Mouse (Mus musculus): ENCODE measurements around the gene Pin1. TPM values are rescaled to one million over a fixed set of nuclear protein-coding genes. Genes with fewer than 3 reads are reported as not detected.

The Pin1 gene
- total and polyA plus RNA-seq, 2 experiments from 2014 or later: 32.0 to 60.3 TPM

GRCm38 (mm10) chr9:20662874-20663273 is 11.0 kb downstream of the Pin1 start:
- DNase-seq (ENCODE audit: low spot score) (no peak), ATAC-seq (ENCODE audit: low FRiP score) (no peak)
- no peak for TF ChIP-seq CTCF (IDR thresholded peaks at IDR 0.05)
- WGBS: 87% methylated on average over 8 of the region's 8 CpGs
- Histone ChIP-seq H3K27me3 (ENCODE audit: insufficient read depth, low read length) (no peaks in the 10 kb centered on the region), H3K9me3 (ENCODE audit: low read length) (no peaks in the 10 kb centered on the region), H3K4me1 (ENCODE audit: insufficient read depth, low read length) (peaks cover 2% of the 10 kb centered on the region; the same call in 1 of the 2 replicates), H3K4me2 (ENCODE audit: low read depth, low read length, poor library complexity, severe bottlenecking) (no peak overlapping the region), H3K4me3 (ENCODE audit: low read depth, low read length) (no peak overlapping the region), H3K36me3 (ENCODE audit: insufficient read depth, low read length) (peaks cover 38% of the 10 kb centered on the region), H3K9ac (replicated peaks; ENCODE audit: low read length, poor library complexity, severe bottlenecking) (no peak overlapping the region), H3K27ac (ENCODE audit: low read depth, low read length) (peak overlapping the region; percentile 48; the same call in 1 of the 2 replicates)

GRCm38 (mm10) chr9:20663956-20664355 is 12.1 kb downstream of the Pin1 start:
- TF ChIP-seq CTCF (IDR thresholded peaks at IDR 0.05): no peak
- H3K4me2 ChIP-seq (ENCODE audit: low read depth, low read length, poor library complexity, severe bottlenecking): no peak overlapping the region
- DNase-seq (ENCODE audit: low spot score): peak; percentile 77
- no peaks in the 10 kb centered on the region for H3K27me3 ChIP-seq (ENCODE audit: insufficient read depth, low read length)
- peak; percentile 55 for ATAC-seq (ENCODE audit: low FRiP score)
- H3K27ac ChIP-seq (ENCODE audit: low read depth, low read length): peak overlapping the region; percentile 63
- WGBS: 53% methylated on average over 2 of the region's 2 CpGs
- peaks cover 2% of the 10 kb centered on the region; the same call in 1 of the 2 replicates for H3K4me1 ChIP-seq (ENCODE audit: insufficient read depth, low read length)
- H3K4me3 ChIP-seq (ENCODE audit: low read depth, low read length): no peak overlapping the region
- H3K9ac ChIP-seq (replicated peaks; ENCODE audit: low read length, poor library complexity, severe bottlenecking): peak overlapping the region; percentile 39; the same call in 1 of the 2 replicates
- peaks cover 38% of the 10 kb centered on the region for H3K36me3 ChIP-seq (ENCODE audit: insufficient read depth, low read length)
- H3K9me3 ChIP-seq (ENCODE audit: low read length): no peaks in the 10 kb centered on the region

- ATAC-seq (ENCODE audit: low FRiP score): peak; percentile 17
- peak; percentile 73 for DNase-seq (ENCODE audit: low spot score)
- no peak for TF ChIP-seq CTCF (IDR thresholded peaks at IDR 0.05)
- WGBS: 67% methylated on average over 2 of the region's 2 CpGs
- Histone ChIP-seq H3K9ac (replicated peaks; ENCODE audit: low read length, poor library complexity, severe bottlenecking) (peak overlapping the region; percentile 39; the same call in 1 of the 2 replicates), H3K27me3 (ENCODE audit: insufficient read depth, low read length) (no peaks in the 10 kb centered on the region), H3K36me3 (ENCODE audit: insufficient read depth, low read length) (peaks cover 40% of the 10 kb centered on the region), H3K4me1 (ENCODE audit: insufficient read depth, low read length) (peaks cover 2% of the 10 kb centered on the region; the same call in 1 of the 2 replicates), H3K4me2 (ENCODE audit: low read depth, low read length, poor library complexity, severe bottlenecking) (no peak overlapping the region), H3K9me3 (ENCODE audit: low read length) (no peaks in the 10 kb centered on the region), H3K27ac (ENCODE audit: low read depth, low read length) (peak overlapping the region; percentile 63), H3K4me3 (ENCODE audit: low read depth, low read length) (no peak overlapping the region)
Measured at GRCm38 (mm10) chr9:20664366-20664765, 12.5 kb downstream of the Pin1 start.

GRCm38 (mm10) chr9:20664982-20665637 is 13.2 kb downstream of the Pin1 start:
- Histone ChIP-seq H3K4me3 (ENCODE audit: low read depth, low read length) (no peak overlapping the region), H3K9ac (replicated peaks; ENCODE audit: low read length, poor library complexity, severe bottlenecking) (no peak overlapping the region), H3K4me1 (ENCODE audit: insufficient read depth, low read length) (peaks cover 2% of the 10 kb centered on the region; the same call in 1 of the 2 replicates), H3K4me2 (ENCODE audit: low read depth, low read length, poor library complexity, severe bottlenecking) (no peak overlapping the region), H3K27me3 (ENCODE audit: insufficient read depth, low read length) (no peaks in the 10 kb centered on the region), H3K36me3 (ENCODE audit: insufficient read depth, low read length) (peaks cover 40% of the 10 kb centered on the region), H3K9me3 (ENCODE audit: low read length) (no peaks in the 10 kb centered on the region), H3K27ac (ENCODE audit: low read depth, low read length) (peak overlapping the region; percentile 63; the same call in 1 of the 2 replicates)
- 74% methylated on average over 5 of the region's 5 CpGs for WGBS
- DNase-seq (ENCODE audit: low spot score) (peak; percentile 48), ATAC-seq (ENCODE audit: low FRiP score) (no peak)
- no peak for TF ChIP-seq CTCF (IDR thresholded peaks at IDR 0.05)

- Histone ChIP-seq H3K27ac (ENCODE audit: low read depth, low read length) (no peak overlapping the region), H3K9ac (replicated peaks; ENCODE audit: low read length, poor library complexity, severe bottlenecking) (no peak overlapping the region), H3K36me3 (ENCODE audit: insufficient read depth, low read length) (peaks cover 45% of the 10 kb centered on the region), H3K4me1 (ENCODE audit: insufficient read depth, low read length) (peaks cover 2% of the 10 kb centered on the region; the same call in 1 of the 2 replicates), H3K4me2 (ENCODE audit: low read depth, low read length, poor library complexity, severe bottlenecking) (no peak overlapping the region), H3K4me3 (ENCODE audit: low read depth, low read length) (no peak overlapping the region), H3K27me3 (ENCODE audit: insufficient read depth, low read length) (no peaks in the 10 kb centered on the region), H3K9me3 (ENCODE audit: low read length) (no peaks in the 10 kb centered on the region)
- no peak for TF ChIP-seq CTCF (IDR thresholded peaks at IDR 0.05)
- 15% methylated on average over 8 of the region's 8 CpGs for WGBS
- ATAC-seq (ENCODE audit: low FRiP score) (no peak), DNase-seq (ENCODE audit: low spot score) (no peak)
Measured at GRCm38 (mm10) chr9:20665925-20666324, 14.0 kb downstream of the Pin1 start.

- Histone ChIP-seq H3K27ac (ENCODE audit: low read depth, low read length) (no peak overlapping the region), H3K4me2 (ENCODE audit: low read depth, low read length, poor library complexity, severe bottlenecking) (no peak overlapping the region), H3K36me3 (ENCODE audit: insufficient read depth, low read length) (peaks cover 40% of the 10 kb centered on the region), H3K9me3 (ENCODE audit: low read length) (no peaks in the 10 kb centered on the region), H3K4me1 (ENCODE audit: insufficient read depth, low read length) (peaks cover 2% of the 10 kb centered on the region; the same call in 1 of the 2 replicates), H3K9ac (replicated peaks; ENCODE audit: low read length, poor library complexity, severe bottlenecking) (no peak overlapping the region), H3K4me3 (ENCODE audit: low read depth, low read length) (no peak overlapping the region), H3K27me3 (ENCODE audit: insufficient read depth, low read length) (no peaks in the 10 kb centered on the region)
- WGBS: 6% methylated on average over 7 of the region's 7 CpGs
- ATAC-seq (ENCODE audit: low FRiP score): no peak
- no peak for TF ChIP-seq CTCF (IDR thresholded peaks at IDR 0.05)
- no peak for DNase-seq (ENCODE audit: low spot score)
Measured at GRCm38 (mm10) chr9:20666510-20667034, 14.7 kb downstream of the Pin1 start.
